Mouse (Mus musculus): ENCODE results near the gene Aif1l.

GRCm38 (mm10) chr2:31994896-31995295 lies 45.0 kb downstream of the Aif1l start:
- TF ChIP-seq TAL1 (IDR thresholded peaks at IDR 0.05; ENCODE audit: low read length) (no peak), GATA1 (IDR thresholded peaks at IDR 0.05; ENCODE audit: low read length) (no peak)
